In the genomic region with DNA sequence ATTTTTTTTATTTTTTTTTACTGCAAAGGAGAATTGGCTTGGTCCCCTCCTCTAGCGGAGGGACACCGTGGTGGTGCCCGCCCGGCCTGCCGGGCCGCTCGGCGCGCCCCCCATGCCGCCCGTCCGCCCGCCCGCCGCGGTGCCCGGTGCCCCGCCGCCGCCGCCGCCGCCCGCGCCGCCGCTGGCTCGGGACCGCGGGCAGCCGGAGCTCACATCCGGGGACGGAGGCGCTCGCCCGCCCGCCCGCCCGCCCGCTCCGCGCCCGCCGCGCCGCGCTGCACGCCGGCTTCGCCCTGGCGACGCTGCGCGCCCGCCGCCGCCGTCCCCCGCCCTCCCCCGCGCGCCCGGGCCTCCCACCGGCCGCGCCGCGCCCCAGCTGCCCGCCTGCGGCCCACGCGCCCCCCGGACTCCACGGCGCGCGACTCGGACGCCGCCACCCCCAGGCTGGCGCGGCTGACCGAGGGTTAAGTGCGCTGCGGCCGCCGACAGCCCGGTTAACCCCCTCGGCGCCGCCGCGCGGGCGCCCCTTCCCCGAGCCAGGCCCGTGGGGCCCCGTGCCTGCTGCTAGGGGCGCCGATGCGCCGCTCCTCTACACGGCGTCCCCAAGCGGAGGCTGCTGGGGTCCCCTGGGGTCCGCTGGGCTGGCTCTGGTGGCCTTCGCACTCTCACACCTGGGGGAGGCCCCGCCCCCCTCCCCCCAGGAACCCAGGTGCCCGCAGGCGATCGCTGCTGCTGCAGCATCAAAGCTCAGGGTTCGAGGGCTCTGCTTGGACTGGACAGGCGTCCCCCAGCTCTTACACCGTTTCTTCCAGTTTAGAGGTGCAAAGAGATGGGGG, we compare ENCODE assay signal across 9 mouse cellular contexts.
DNase-seq lines count a peak whose midpoint lies in the region; ATAC-seq and TF ChIP-seq lines count a peak whose summit lies in the region.
"Had no signal": no experiment of that assay in that cellular context is flagged by ENCODE, and none has a peak within 500 bp of the region (broad histone marks: within the 10 kb centered on the region; RNA-seq: fewer than 3 reads in every experiment).

No protein-coding gene starts in this region.

- no peak for DNase-seq in lung, postnatal 36 days
- peak; percentile 40 for DNase-seq in adrenal gland, postnatal 25 days
- DNase-seq in embryo, embryonic 9.5 days (ENCODE audit: extremely low spot score) = peak; percentile 54
- DNase-seq in hindbrain, embryonic 11.5 days (ENCODE audit: low spot score) = peak; percentile 74
- DNase-seq in liver, postnatal 0 days = no peak
- DNase-seq in retina, postnatal 7 days (ENCODE audit: low read depth, low spot score) = peak; percentile 31
- DNase-seq in gastrocnemius, postnatal 25 days = no peak

- no peaks in the 10 kb centered on the region for H3K9me3 ChIP-seq in lung, embryonic 15.5 days
- H3K9me3 ChIP-seq in hindbrain, embryonic 11.5 days (ENCODE audit: control insufficient read depth, low read length) = no peaks in the 10 kb centered on the region
- no peaks in the 10 kb centered on the region for H3K9me3 ChIP-seq in liver, postnatal 0 days (ENCODE audit: low read length)

- TF ChIP-seq CTCF in liver, postnatal 0 days (IDR thresholded peaks at IDR 0.05; ENCODE audit: low read depth) = no peak

- peak; percentile 66 for ATAC-seq in lung, embryonic 15.5 days (ENCODE audit: borderline replicate concordance, extremely low read depth, low FRiP score, low TSS enrichment)
- ATAC-seq in hindbrain, embryonic 11.5 days (ENCODE audit: low FRiP score) = peak; percentile 70
- no peak for ATAC-seq in liver, postnatal 0 days

- no peaks in the 10 kb centered on the region for H3K36me3 ChIP-seq in lung, embryonic 15.5 days
- no peaks in the 10 kb centered on the region for H3K36me3 ChIP-seq in hindbrain, embryonic 11.5 days (ENCODE audit: control insufficient read depth, insufficient read depth, low read length)
- H3K36me3 ChIP-seq in liver, postnatal 0 days (replicated peaks; ENCODE audit: insufficient read depth, low read length) = no peaks in the 10 kb centered on the region

- peak overlapping the region; percentile 62 for H3K4me3 ChIP-seq in lung, embryonic 15.5 days
- H3K4me3 ChIP-seq in hindbrain, embryonic 11.5 days (ENCODE audit: low read depth, low read length) = peak overlapping the region; percentile 55
- H3K4me3 ChIP-seq in liver, postnatal 0 days (ENCODE audit: low read depth, low read length) = peak overlapping the region; percentile 46
- H3K4me3 ChIP-seq: myocyte had no signal

- peak overlapping the region; percentile 67 for H3K27ac ChIP-seq in lung, embryonic 15.5 days
- no peak overlapping the region for H3K27ac ChIP-seq in hindbrain, embryonic 11.5 days (ENCODE audit: low read depth, low read length)
- H3K27ac ChIP-seq in liver, postnatal 0 days (ENCODE audit: low read depth) = no peak overlapping the region

- WGBS in lung, embryonic 15.5 days = 1% methylated on average over 79 of the region's 114 CpGs
- under 1% methylated on average over 44 of the region's 114 CpGs for WGBS in hindbrain, embryonic 11.5 days
- WGBS in liver, postnatal 0 days (ENCODE audit: insufficient replicate concordance) = 1% methylated on average over 43 of the region's 114 CpGs

- H3K27me3 ChIP-seq in lung, embryonic 15.5 days = peaks cover 28% of the 10 kb centered on the region; the same call in 1 of the 2 replicates
- peaks cover 16% of the 10 kb centered on the region; the same call in 1 of the 2 replicates for H3K27me3 ChIP-seq in hindbrain, embryonic 11.5 days (ENCODE audit: control insufficient read depth, insufficient read depth, low read length)
- H3K27me3 ChIP-seq in liver, postnatal 0 days (ENCODE audit: insufficient read depth, low read length) = peaks cover 36% of the 10 kb centered on the region

- peaks cover 19% of the 10 kb centered on the region; the same call in 1 of the 2 replicates for H3K4me1 ChIP-seq in lung, embryonic 15.5 days
- no peaks in the 10 kb centered on the region for H3K4me1 ChIP-seq in hindbrain, embryonic 11.5 days (replicated peaks; ENCODE audit: control insufficient read depth, insufficient read depth, low read length)
- H3K4me1 ChIP-seq in liver, postnatal 0 days (ENCODE audit: insufficient read depth) = peaks cover 8% of the 10 kb centered on the region

- H3K9ac ChIP-seq in lung, embryonic 15.5 days = peak overlapping the region; percentile 62
- peak overlapping the region; percentile 68 for H3K9ac ChIP-seq in hindbrain, embryonic 11.5 days (ENCODE audit: low read depth, low read length)
- peak overlapping the region; percentile 55 for H3K9ac ChIP-seq in liver, postnatal 0 days (replicated peaks)

- no peak for TF ChIP-seq EP300 in liver, postnatal 0 days (IDR thresholded peaks at IDR 0.05; ENCODE audit: low read depth)

- H3K4me2 ChIP-seq in lung, embryonic 15.5 days = peak overlapping the region; percentile 81
- H3K4me2 ChIP-seq in hindbrain, embryonic 11.5 days (replicated peaks; ENCODE audit: low read depth, low read length) = peak overlapping the region; percentile 93
- peak overlapping the region; percentile 81 for H3K4me2 ChIP-seq in liver, postnatal 0 days (ENCODE audit: low read depth, low read length)

Comparison
In these comparisons a context has a peak if more than half of its experiments do, and no peak if none do; other contexts are left out.
1. DNase-seq: peak in adrenal gland, postnatal 25 days (single experiment), embryo, embryonic 9.5 days (single experiment), hindbrain, embryonic 11.5 days (single experiment) and retina, postnatal 7 days (single experiment); none in lung, postnatal 36 days (single experiment), liver, postnatal 0 days (single experiment) and gastrocnemius, postnatal 25 days (single experiment).
2. Peak in every context shown above with its lines, with median percentiles within 50 percentile points of each other: H3K4me2 ChIP-seq, H3K4me3 ChIP-seq and H3K9ac ChIP-seq.